Mouse (Mus musculus) megakaryocyte, embryonic 14.5 days (primary cell): ENCODE data around the gene Gm11172.

Experiments
- FLI1 ChIP-seq: IDR thresholded peaks from 2 replicates; pipeline ENCODE4 v1.6.1; 2012; ENCODE audit warnings: low read length, inconsistent platforms, mixed read lengths
- GATA1 ChIP-seq: IDR thresholded peaks from 3 replicates; pipeline ENCODE4 v1.6.1; 2012; ENCODE audit warnings: mixed read lengths, low read length, inconsistent platforms, borderline replicate concordance

DNA sequence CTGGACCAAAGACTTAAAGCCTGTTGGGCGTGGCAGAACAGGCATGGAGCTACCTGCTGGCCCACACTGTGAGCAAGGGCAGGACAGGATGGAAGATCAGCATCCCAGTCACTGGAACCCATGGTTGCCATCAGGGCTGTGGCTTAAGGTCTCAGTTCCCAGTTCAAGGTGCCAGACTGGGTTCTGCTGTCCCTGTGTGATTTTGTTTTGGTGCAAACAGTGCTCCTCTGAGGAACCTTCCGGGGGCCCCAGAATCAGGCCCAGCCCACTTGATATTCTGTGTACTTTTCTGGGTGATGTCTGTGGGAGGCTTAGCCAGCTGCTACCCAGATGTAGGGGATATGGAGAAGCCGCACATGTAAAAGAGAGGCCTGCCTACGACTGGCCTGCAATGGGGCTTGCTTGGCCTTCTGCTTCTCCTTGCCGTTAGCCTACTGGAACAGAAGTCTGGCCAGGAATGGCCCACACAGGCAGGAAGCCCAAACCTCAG, 32.0 kb upstream of the Gm11172 start:
- no peak for TF ChIP-seq GATA1
- no peak for TF ChIP-seq FLI1
